Mouse (Mus musculus) hindbrain, embryonic 13.5 days (tissue): ENCODE measurements around the gene Anp32b. TPM values are rescaled to one million over a fixed set of nuclear protein-coding genes. Genes with fewer than 3 reads are reported as not detected.

Source experiments
- ATAC-seq: fragments of 200-750 bp; cut with Nextera tagmentation; 2 replicates; pipeline ENCODE4 v1.8.0; 2017; ENCODE audit warnings: moderate TSS enrichment; ENCODE audit not compliant: low FRiP score
- H3K27ac ChIP-seq: fragments of 300-500 bp; sonication (generic); 2 replicates; pipeline ENCODE4 v1.5.1; 2015; ENCODE audit warnings: inconsistent platforms, mild to moderate bottlenecking, moderate library complexity
- H3K27me3 ChIP-seq: fragments of 300-500 bp; sonication (generic); 2 replicates; pipeline ENCODE4 v1.6.1; 2015; ENCODE audit warnings: mild to moderate bottlenecking, inconsistent platforms
- H3K36me3 ChIP-seq: fragments of 300-500 bp; sonication (generic); 2 replicates; pipeline ENCODE4 v1.6.1; 2015; ENCODE audit warnings: mild to moderate bottlenecking, inconsistent platforms
- H3K4me1 ChIP-seq: fragments of 300-500 bp; sonication (generic); replicated peaks from 2 replicates; pipeline ENCODE4 v1.6.1; 2015; ENCODE audit warnings: inconsistent platforms
- H3K4me2 ChIP-seq: fragments of 300-500 bp; sonication (generic); 2 replicates; pipeline ENCODE4 v1.6.1; 2015; ENCODE audit warnings: inconsistent platforms, mild to moderate bottlenecking, moderate library complexity
- H3K4me3 ChIP-seq: fragments of 300-500 bp; sonication (generic); 2 replicates; pipeline ENCODE4 v1.5.1; 2015; ENCODE audit warnings: mild to moderate bottlenecking, inconsistent platforms
- H3K9ac ChIP-seq: fragments of 300-500 bp; sonication (generic); 2 replicates; pipeline ENCODE4 v1.6.1; 2015; ENCODE audit warnings: mild to moderate bottlenecking, inconsistent platforms
- H3K9me3 ChIP-seq: fragments of 300-500 bp; sonication (generic); 2 replicates; pipeline ENCODE4 v1.6.1; 2016; ENCODE audit warnings: inconsistent platforms
- WGBS: fragments of 180-500 bp; shearing (Covaris S2); methylation state at CpG from one replicate; pipeline ENCODE4 v1.1.7; 2015; 5-methylcytosine and 5-hydroxymethylcytosine counted together
- polyA plus RNA-seq: library from polyadenylated mRNA; unstranded; fragments of >200 nt; fragmentation: Nextera tagmentation; extraction: Ambion mirVana; gene quantifications from 2 replicates; pipeline ENCODE4 v1.2.1, GENCODE M21; 2015

The Anp32b gene
- polyA plus RNA-seq, 1 experiment from 2014 or later = 97.0 TPM

DNA sequence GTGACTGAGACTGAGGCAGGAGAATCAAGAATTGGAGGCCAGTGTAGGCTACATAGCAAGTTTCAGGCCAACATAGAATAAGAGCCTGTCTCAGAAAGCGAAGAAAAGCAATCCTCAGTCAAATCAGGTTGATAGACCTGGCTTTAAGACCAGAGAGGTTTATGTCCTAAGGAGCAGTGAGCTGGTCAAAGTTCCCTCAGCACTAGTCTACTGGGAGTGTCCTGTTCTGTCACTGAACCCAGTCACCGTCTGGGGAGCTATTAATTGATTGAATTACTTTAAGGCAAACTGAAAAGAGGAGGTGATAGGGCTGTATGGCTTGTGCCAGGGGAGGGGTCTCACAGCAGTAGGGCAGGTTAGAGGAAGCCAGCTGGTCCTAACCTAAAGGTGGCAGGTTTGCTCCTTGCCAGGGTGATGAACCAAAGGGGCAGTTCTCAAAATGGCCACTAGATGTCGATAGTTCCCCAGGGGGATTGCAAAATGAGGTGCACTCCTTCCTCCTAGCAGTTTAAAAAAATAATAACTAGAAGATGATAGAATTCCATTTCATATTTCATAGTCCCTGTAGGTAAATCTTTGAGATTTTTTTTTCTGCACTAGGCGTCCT lies 46.7 kb downstream of the Anp32b start:
- ATAC-seq = no peak
- 49% methylated on average over 4 of the region's 4 CpGs for WGBS
- H3K4me1 ChIP-seq = no peaks in the 10 kb centered on the region
- H3K9me3 ChIP-seq = no peaks in the 10 kb centered on the region
- no peak overlapping the region for H3K4me3 ChIP-seq
- peaks cover 14% of the 10 kb centered on the region for H3K27me3 ChIP-seq
- no peak overlapping the region for H3K27ac ChIP-seq
- peaks cover 67% of the 10 kb centered on the region for H3K36me3 ChIP-seq
- no peak overlapping the region for H3K9ac ChIP-seq
- H3K4me2 ChIP-seq = no peak overlapping the region

DNA sequence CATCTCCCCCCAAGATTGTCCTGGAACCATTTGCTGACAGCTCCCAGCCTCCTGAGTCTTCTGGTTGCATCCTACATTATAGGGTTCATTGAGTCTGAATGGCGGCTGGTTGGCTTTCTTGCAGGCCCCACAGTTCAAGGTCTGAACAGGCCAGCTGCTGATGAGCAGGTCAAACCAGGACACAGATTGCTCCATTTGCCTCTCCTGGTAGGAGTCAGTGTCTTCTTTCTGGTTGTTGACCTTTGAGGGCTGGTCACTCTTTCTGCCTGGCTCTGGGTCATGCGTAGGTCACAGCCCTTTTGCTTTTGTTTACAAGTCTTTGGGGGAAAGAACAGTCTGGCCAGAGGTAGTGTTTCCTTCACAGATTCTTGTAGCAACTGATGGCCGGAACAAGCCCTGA lies 47.8 kb downstream of the Anp32b start:
- ATAC-seq = no peak
- Histone ChIP-seq H3K27me3 (peaks cover 14% of the 10 kb centered on the region), H3K27ac (no peak overlapping the region), H3K4me1 (0 out of 2 replicates have a peak, but pooled peaks cover 4% of the 10 kb centered on the region), H3K9ac (no peak overlapping the region), H3K36me3 (peaks cover 66% of the 10 kb centered on the region), H3K4me2 (no peak overlapping the region), H3K4me3 (no peak overlapping the region), H3K9me3 (no peaks in the 10 kb centered on the region)
- 34% methylated on average over 3 of the region's 3 CpGs for WGBS

DNA sequence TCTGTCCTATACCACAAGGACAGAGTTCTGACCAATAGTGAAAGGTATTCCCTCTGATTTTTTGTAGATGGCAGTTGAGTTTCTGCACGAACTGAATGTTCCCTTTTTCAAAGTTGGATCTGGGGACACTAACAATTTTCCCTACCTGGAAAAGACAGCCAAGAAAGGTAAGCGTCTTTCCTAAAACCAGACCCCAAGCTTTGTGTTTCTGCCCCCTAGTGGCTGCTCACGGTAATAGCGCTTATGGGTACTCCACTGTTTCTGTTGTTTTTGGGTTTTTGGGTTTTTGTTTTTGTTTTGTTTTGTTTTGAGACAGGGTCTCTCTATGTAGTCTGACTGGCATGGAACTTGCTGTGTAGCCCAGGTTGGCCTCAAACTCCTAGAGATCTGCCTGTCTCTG lies 48.3 kb downstream of the Anp32b start:
- H3K9ac ChIP-seq = no peak overlapping the region
- no peak for ATAC-seq
- no peak overlapping the region for H3K4me2 ChIP-seq
- H3K36me3 ChIP-seq = peaks cover 66% of the 10 kb centered on the region
- H3K4me1 ChIP-seq = 0 out of 2 replicates have a peak, but pooled peaks cover 4% of the 10 kb centered on the region
- H3K27ac ChIP-seq = no peak overlapping the region
- WGBS = 10% methylated on average over 4 of the region's 4 CpGs
- H3K4me3 ChIP-seq = no peak overlapping the region
- no peaks in the 10 kb centered on the region for H3K9me3 ChIP-seq
- H3K27me3 ChIP-seq = peaks cover 14% of the 10 kb centered on the region

DNA sequence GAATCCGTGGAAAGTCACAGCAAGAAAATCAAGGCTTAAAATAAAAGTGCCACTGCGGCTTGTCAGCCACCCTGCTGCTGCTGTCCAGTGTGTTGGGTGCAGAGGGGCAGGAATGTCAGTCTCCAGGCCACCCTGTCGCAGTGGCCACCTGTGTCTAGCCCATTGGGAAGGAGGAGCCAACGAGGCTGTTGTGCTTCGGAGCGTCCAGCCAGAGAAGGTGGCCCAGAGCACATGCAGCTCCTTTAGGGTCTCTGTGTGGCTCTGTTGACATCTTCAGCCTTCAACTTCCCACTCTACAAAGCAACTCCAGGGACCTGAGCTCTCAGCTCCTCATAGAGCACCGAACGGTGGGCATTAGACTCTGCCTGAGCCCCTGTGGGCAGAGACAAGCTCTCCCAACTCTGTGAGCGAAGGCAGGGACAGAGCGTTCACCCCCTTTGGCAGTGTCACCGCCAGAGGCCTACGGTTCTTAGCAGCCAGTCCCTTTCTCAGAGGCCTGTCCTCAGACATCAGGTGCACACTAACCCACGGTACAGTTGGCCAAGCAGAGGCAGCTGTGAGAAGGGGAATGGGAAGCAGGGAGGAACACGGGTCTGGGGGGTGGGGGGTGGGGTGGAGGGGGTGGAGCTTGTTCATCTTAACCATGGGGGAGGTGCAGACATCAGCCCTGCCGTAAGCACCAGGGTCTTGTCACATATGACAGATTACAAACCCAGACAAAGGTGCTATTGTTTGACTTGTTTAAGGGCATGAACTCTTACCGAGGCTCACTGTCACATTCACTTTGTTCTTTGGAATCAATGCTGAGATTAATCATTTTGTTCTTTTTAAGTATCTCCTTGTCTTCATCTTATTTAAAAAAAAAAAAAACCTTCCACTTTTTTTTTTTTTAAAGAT lies 52.2 kb downstream of the Anp32b start:
- Histone ChIP-seq H3K36me3 (peaks cover 47% of the 10 kb centered on the region), H3K4me1 (peaks cover 21% of the 10 kb centered on the region), H3K9ac (no peak overlapping the region; the same call in 1 of the 2 replicates), H3K4me2 (no peak overlapping the region), H3K27ac (no peak overlapping the region), H3K4me3 (no peak overlapping the region), H3K27me3 (peaks cover 39% of the 10 kb centered on the region), H3K9me3 (no peaks in the 10 kb centered on the region)
- no peak for ATAC-seq
- WGBS = 55% methylated on average over 16 of the region's 16 CpGs

DNA sequence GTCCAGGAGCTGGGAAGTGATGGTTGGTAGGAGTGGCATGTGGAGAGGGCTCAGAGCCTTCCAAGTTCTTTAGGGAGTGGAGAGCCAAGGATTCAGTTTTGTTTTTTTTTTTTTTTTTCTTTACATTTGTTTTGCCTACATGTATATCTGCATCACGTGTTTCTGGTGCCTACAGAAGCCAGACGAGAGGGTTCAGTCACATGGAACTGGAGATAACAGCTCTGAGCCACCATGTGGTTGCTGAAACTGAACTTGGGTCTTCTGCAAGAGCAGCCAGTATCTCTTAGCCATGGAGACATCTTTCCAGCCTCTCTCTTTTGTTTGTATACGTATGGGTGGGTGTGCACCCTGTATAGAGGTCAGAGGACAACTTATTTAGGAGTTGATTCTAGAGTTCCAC lies 53.2 kb downstream of the Anp32b start:
- Histone ChIP-seq H3K27me3 (peaks cover 39% of the 10 kb centered on the region), H3K4me2 (no peak overlapping the region), H3K4me3 (no peak overlapping the region), H3K36me3 (peaks cover 47% of the 10 kb centered on the region), H3K27ac (no peak overlapping the region), H3K4me1 (peaks cover 21% of the 10 kb centered on the region), H3K9me3 (no peaks in the 10 kb centered on the region), H3K9ac (no peak overlapping the region)
- WGBS = 71% methylated on average over 3 of the region's 3 CpGs
- no peak for ATAC-seq

DNA sequence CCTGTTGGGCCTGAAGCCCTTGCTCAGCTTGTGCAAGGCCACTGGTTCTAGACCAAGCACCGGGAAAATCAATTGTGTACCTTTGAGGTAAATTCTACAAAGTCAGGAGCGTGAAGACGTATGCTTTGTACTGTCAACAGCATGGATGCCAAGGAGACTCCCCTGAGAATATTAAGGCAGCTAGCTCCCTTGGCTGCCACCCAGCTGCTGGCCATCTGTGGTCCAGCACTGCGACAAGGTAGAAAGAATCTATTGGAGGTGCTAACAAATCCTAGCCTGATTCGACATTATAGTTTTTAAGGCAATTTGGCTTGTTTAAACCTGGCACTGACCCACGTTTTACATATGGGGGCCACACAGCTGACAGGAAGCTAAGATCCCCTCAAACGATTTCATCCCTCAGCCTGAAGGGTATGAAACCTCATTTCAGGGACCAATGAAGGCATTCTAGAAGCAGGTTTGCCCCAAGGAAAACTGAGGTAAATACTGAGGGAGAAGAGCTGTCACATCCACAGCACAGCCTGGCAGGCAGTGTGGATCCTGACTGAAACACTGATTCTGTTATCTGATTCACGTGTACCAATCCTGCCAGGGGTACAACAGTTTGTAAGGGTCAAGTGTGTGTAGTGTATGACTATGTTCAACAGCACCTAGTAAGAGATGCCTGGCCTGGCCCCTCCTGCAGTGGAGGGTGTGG lies 54.8 kb downstream of the Anp32b start:
- Histone ChIP-seq H3K4me2 (no peak overlapping the region), H3K27ac (no peak overlapping the region), H3K4me1 (peaks cover 21% of the 10 kb centered on the region), H3K4me3 (no peak overlapping the region), H3K9ac (no peak overlapping the region), H3K36me3 (peaks cover 34% of the 10 kb centered on the region), H3K9me3 (no peaks in the 10 kb centered on the region), H3K27me3 (peaks cover 36% of the 10 kb centered on the region)
- no peak for ATAC-seq
- WGBS = 63% methylated on average over 8 of the region's 8 CpGs

DNA sequence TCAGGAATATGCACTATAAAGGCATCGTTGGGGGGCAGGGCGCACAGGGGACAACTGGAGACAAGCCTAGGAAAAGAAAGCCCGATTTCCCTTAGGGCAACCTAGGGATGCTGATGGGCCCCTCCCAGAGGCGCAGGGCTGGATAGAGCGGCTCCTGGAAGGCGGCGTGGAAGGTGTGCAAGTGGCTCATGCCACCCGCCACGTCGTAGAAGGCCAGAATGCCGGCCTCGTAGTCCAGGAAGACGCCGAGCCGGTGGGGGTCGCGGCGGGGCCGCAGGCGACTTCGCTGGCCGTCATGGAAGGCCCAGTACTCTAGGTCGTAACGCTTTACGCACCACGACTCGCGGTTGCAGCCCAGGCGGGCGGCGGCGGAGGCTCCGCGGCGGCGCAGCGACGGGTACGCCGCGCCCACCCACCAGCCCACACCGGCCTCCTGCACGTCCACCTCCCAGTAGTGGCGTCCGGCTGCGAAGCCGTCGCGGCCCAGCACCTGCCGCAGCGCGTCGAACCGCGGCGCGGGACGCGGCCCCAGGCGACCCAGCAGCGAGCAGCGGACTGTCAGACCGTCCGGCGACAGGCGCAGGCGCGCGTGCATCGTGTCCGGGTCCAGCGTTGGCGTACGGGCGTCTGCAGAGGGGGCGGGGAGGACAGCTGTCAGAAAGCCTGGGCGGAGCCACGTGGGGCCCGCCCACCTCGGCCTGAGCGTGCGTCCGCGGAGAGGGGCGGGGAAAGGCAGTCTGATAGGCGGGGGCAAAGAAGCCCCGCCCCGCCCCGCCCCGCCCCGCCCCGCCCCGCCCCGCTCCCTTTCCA lies 56.3 kb downstream of the Anp32b start:
- peaks cover 25% of the 10 kb centered on the region for H3K27me3 ChIP-seq
- H3K9ac ChIP-seq = peak overlapping the region; percentile 82
- H3K4me2 ChIP-seq = peak overlapping the region; percentile 75
- peaks cover 22% of the 10 kb centered on the region for H3K36me3 ChIP-seq
- peak overlapping the region; percentile 62 for H3K4me3 ChIP-seq
- peak; percentile 96 for ATAC-seq
- H3K9me3 ChIP-seq = no peaks in the 10 kb centered on the region
- peaks cover 21% of the 10 kb centered on the region for H3K4me1 ChIP-seq
- under 1% methylated on average over 94 of the region's 94 CpGs for WGBS
- H3K27ac ChIP-seq = peak overlapping the region; percentile 84

DNA sequence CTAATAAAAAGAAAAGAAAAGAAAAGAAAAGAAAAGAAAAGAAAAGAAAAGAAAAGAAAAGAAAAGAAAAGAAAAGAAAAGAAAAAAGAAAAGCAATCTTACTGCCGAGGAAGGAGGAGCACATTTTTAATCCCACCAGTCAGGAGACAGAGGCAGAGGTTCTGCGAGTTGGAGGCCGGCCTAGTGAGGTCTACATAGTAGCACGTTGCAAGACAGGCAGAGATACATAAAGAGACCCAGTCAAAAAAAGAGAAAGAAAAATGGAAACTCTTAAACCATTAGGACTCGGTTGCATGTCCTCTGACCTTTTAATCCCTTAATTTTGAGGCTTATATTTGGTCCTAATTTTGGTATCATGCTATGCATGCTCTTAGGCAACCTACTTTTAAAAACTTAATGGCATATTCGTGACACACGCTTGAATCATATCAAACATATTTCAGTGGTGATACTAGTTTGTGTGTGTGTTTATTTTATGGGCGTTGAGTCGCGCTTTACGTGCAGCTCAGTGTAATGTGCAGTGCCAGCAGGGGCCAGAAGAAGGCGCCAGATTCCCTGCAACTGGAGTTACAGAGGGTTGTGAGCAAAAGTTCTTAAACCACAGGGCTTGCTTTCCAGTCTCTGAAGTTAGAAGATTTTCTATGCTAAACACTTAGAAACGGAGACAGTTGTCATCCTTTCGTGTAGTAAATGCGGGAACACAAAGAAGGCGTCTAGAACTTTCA lies 57.2 kb downstream of the Anp32b start:
- peak; percentile 47; the same call in 1 of the 2 replicates for ATAC-seq
- Histone ChIP-seq H3K27me3 (peaks cover 25% of the 10 kb centered on the region), H3K9me3 (no peaks in the 10 kb centered on the region), H3K9ac (no peak overlapping the region), H3K4me2 (peak overlapping the region; percentile 75), H3K4me3 (peak overlapping the region; percentile 62), H3K4me1 (peaks cover 18% of the 10 kb centered on the region), H3K27ac (no peak overlapping the region), H3K36me3 (peaks cover 13% of the 10 kb centered on the region)
- 12% methylated on average over 16 of the region's 16 CpGs for WGBS

DNA sequence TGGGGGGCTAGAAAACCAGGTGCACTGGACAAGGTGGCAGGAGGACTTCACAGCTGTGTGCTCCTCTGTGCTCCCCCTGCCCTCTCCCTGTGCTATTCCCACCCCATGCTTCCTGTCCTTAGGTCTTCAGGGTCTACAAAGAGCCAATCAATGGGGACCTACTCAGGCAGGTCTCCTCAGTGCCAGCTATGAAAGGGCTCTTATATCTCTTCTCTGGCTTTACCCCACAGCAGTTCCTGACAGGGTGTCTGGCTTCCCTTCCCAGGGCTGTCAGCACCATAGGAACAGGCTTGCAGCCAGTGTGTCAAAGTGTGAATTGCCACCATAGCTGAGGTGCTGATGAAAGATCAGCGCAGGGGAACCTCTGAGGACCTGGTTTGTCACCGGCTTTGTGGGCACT lies 69.8 kb downstream of the Anp32b start:
- no peak overlapping the region for H3K9ac ChIP-seq
- no peak overlapping the region for H3K27ac ChIP-seq
- H3K4me2 ChIP-seq = no peak overlapping the region
- no peaks in the 10 kb centered on the region for H3K4me1 ChIP-seq
- H3K36me3 ChIP-seq = no peaks in the 10 kb centered on the region
- no peak overlapping the region for H3K4me3 ChIP-seq
- no peak for ATAC-seq
- WGBS = 90% methylated on average over 2 of the region's 2 CpGs
- H3K27me3 ChIP-seq = 0 out of 2 replicates have a peak, but pooled peaks cover 2% of the 10 kb centered on the region
- no peaks in the 10 kb centered on the region for H3K9me3 ChIP-seq

DNA sequence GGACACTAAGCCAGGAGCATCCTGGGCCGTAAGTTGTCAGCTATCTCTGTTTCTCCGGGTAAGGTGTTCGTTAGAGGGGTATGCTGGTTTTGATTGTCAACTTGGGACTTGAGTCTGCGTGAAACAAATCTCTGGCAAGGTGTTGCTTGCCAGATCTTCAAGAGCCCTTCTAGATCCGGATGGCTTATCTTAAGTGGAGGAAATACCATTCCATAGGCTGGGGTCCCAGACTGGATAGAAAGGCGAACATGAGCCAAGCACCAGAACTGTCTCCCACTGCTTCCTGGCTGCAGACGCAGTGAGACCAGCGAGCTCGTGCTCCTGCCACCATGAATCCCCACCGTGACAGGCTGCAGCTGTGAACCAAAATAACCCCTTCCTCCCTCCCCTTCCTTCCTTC lies 70.8 kb downstream of the Anp32b start:
- Histone ChIP-seq H3K36me3 (no peaks in the 10 kb centered on the region), H3K9ac (no peak overlapping the region), H3K4me1 (no peaks in the 10 kb centered on the region), H3K27me3 (0 out of 2 replicates have a peak, but pooled peaks cover 2% of the 10 kb centered on the region), H3K4me2 (no peak overlapping the region), H3K4me3 (no peak overlapping the region), H3K9me3 (no peaks in the 10 kb centered on the region), H3K27ac (no peak overlapping the region)
- no peak for ATAC-seq
- 86% methylated on average over 10 of the region's 10 CpGs for WGBS
